Mouse (Mus musculus) C2C12 (cell line): ENCODE measurements around the gene Slc26a11.

Source experiments
- CEBPB ChIP-seq: IDR thresholded peaks from one replicate; pipeline ENCODE4 v1.6.1; 2011; ENCODE audit warnings: low read depth, mild to moderate bottlenecking, control low read depth, moderate library complexity
- CTCF ChIP-seq: IDR thresholded peaks from one replicate; pipeline ENCODE4 v1.5.1; 2011; ENCODE audit not compliant: control insufficient read depth, insufficient read depth, insufficient read length
- MAX ChIP-seq: IDR thresholded peaks from one replicate; pipeline ENCODE4 v1.6.1; 2011; ENCODE audit warnings: mild to moderate bottlenecking, control low read depth
- MYOD1 ChIP-seq: IDR thresholded peaks from one replicate; pipeline ENCODE4 v1.6.1; 2011; ENCODE audit warnings: low read depth; ENCODE audit not compliant: control insufficient read depth, insufficient read length
- MYOG ChIP-seq: IDR thresholded peaks from one replicate; pipeline ENCODE4 v1.6.1; 2011; ENCODE audit not compliant: control insufficient read depth, insufficient read length; ENCODE audit errors: extremely low read depth
- USF1 ChIP-seq: IDR thresholded peaks from one replicate; pipeline ENCODE4 v1.6.1; 2011; ENCODE audit warnings: low read depth, mild to moderate bottlenecking, control low read depth, moderate library complexity

GRCm38 (mm10) chr11:119322521-119322920 is 32.8 kb upstream of the Slc26a11 start:
- TF ChIP-seq CTCF (no peak), USF1 (no peak), MAX (no peak), MYOD1 (no peak), MYOG (no peak), CEBPB (no peak)
